Mouse (Mus musculus): ENCODE measurements around the gene Nrbp1.

DNA sequence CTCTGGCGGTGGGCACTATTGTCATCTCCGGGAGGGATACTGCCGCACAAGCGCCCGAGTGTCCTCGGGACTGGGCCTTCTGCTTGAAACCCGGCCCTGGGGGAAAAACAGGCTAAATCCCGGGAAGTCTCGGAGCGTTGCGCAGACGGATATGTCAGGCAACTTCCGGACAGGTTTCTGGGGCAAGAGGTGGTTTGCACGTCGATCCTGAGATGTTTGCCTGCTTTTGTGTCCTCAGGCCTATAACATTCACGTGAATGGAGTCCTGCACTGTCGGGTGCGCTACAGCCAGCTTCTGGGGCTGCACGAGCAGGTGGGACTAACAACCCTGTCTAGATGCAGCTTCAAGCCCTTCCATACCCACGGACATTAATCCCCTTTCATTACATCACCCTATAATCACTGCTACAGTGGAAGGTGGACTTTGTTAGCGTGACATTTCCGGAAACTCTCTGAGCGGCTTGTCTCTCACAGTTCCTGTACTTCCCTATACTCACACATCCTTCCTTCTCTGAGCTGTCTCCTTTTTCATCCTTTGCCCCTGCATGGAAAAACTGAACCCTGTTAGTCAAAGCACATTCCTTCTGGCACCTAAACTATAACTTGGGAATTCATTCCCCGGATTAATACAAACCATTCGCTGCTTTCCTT is 46.9 kb upstream of the Nrbp1 start:
- TF ChIP-seq FOSL1 (IDR thresholded peaks at IDR 0.05; ENCODE audit: insufficient read depth, low read length, poor library complexity, severe bottlenecking): no peak
- no peak for TF ChIP-seq MAX (IDR thresholded peaks at IDR 0.05)

Data from C2C12 (cell line).